Mouse (Mus musculus) embryonic facial prominence, embryonic 11.5 days (tissue): ENCODE data around the gene Dmac2. TPM values are rescaled to one million over a fixed set of nuclear protein-coding genes. Genes with fewer than 3 reads are reported as not detected.

ENCODE experiments used
- polyA plus RNA-seq: library from polyadenylated mRNA; unstranded; fragments of >200 nt; fragmentation: Nextera tagmentation; extraction: Ambion mirVana; gene quantifications from 2 replicates; pipeline ENCODE4 v1.2.1, GENCODE M21; 2014

Gene Dmac2
- polyA plus RNA-seq, 1 experiment from 2014 or later: 32.4 TPM

Other genes starting within 250 kb of the Dmac2 start
- gene Cnfn, start 249.7 kb upstream of the Dmac2 start, polyA plus RNA-seq: 0.60 TPM in 1 of 2 replicates, not detected in the other
- gene Lipe, start 220.7 kb upstream of the Dmac2 start, polyA plus RNA-seq: 2.9 and 3.6 TPM in 2 replicates
- gene Cxcl17, start 206.5 kb upstream of the Dmac2 start, polyA plus RNA-seq: not detected in 2 replicates
- gene Ceacam1, start 141.8 kb upstream of the Dmac2 start, polyA plus RNA-seq: 1.1 and 1.3 TPM in 2 replicates
- gene Ceacam2, start 79.6 kb upstream of the Dmac2 start, polyA plus RNA-seq: not detected in 2 replicates
- not detected in 2 replicates for gene Erich4, start 3.5 kb upstream of the Dmac2 start, polyA plus RNA-seq
- gene B3gnt8, start 7.2 kb downstream of the Dmac2 start, polyA plus RNA-seq: 0.66 and 1.0 TPM in 2 replicates
- 45.1 and 55.4 TPM in 2 replicates for gene Bckdha, start 39.6 kb downstream of the Dmac2 start, polyA plus RNA-seq
- 63.1 and 69.5 TPM in 2 replicates for gene Exosc5, start 39.8 kb downstream of the Dmac2 start, polyA plus RNA-seq
- 0.70 and 1.0 TPM in 2 replicates for gene Tmem91, start 55.8 kb downstream of the Dmac2 start, polyA plus RNA-seq
- gene B9d2, start 61.4 kb downstream of the Dmac2 start, polyA plus RNA-seq: 29.4 and 29.7 TPM in 2 replicates
- gene Tgfb1, start 67.6 kb downstream of the Dmac2 start, polyA plus RNA-seq: 1.1 and 1.5 TPM in 2 replicates
- gene Ccdc97, start 99.7 kb downstream of the Dmac2 start, polyA plus RNA-seq: 23.2 and 24.8 TPM in 2 replicates
- 73.3 and 76.8 TPM in 2 replicates for gene Hnrnpul1, start 135.3 kb downstream of the Dmac2 start, polyA plus RNA-seq
- gene Axl, start 169.3 kb downstream of the Dmac2 start, polyA plus RNA-seq: 30.3 and 36.4 TPM in 2 replicates
- 2.5 and 3.4 TPM in 2 replicates for gene Cyp2s1, start 197.5 kb downstream of the Dmac2 start, polyA plus RNA-seq